Mouse (Mus musculus) kidney, adult 2 months (tissue): ENCODE results near the gene Troap. TPM values are rescaled to one million over a fixed set of nuclear protein-coding genes. Genes with fewer than 3 reads are reported as not detected.

ENCODE experiments used
- DNase-seq: peaks from one replicate; pipeline ENCODE4 v3.0.0; 2021
- H3K27ac ChIP-seq: fragments of 200-500 bp; 2 replicates; pipeline ENCODE4 v1.5.1; 2012; ENCODE audit warnings: low read depth, low read length, control low read depth, inconsistent platforms; ENCODE audit not compliant: insufficient read depth
- H3K27me3 ChIP-seq: fragments of 200-500 bp; replicated peaks from 2 replicates; pipeline ENCODE4 v1.6.1; 2012; ENCODE audit warnings: mild to moderate bottlenecking, moderate library complexity, low read length, inconsistent platforms; ENCODE audit not compliant: control insufficient read depth, insufficient read depth
- H3K36me3 ChIP-seq: fragments of 200-500 bp; 2 replicates; pipeline ENCODE4 v1.6.1; 2012; ENCODE audit warnings: mild to moderate bottlenecking, moderate library complexity, low read length, inconsistent platforms; ENCODE audit not compliant: control insufficient read depth, insufficient read depth
- H3K4me1 ChIP-seq: fragments of 200-500 bp; 2 replicates; pipeline ENCODE4 v1.6.1; 2011; ENCODE audit warnings: low read length; ENCODE audit not compliant: control insufficient read depth, insufficient read depth
- H3K4me3 ChIP-seq: fragments of 200-500 bp; 2 replicates; pipeline ENCODE4 v1.5.1; 2011; ENCODE audit warnings: mild to moderate bottlenecking, low read depth, low read length, control low read depth; ENCODE audit not compliant: insufficient read depth
- CTCF ChIP-seq: fragments of 200-500 bp; conservative IDR thresholded peaks from 2 replicates; pipeline ENCODE4 v1.5.1; 2011; ENCODE audit warnings: low read depth, mild to moderate bottlenecking, control low read depth, low read length, moderate library complexity, mixed read lengths; ENCODE audit not compliant: insufficient read depth, insufficient read length
- POLR2A ChIP-seq: fragments of 200-500 bp; IDR thresholded peaks from one replicate; pipeline ENCODE4 v1.6.1; 2011; ENCODE audit warnings: low read depth, low read length, control low read depth
- WGBS: fragments of 180-500 bp; shearing (Covaris S2); methylation state at CpG from one replicate; pipeline ENCODE4 v1.1.7; 2018; 5-methylcytosine and 5-hydroxymethylcytosine counted together
- polyA plus RNA-seq: library from polyadenylated mRNA; depleted of rRNA; stranded (reverse); fragments of >200 nt; gene quantifications from 2 replicates; pipeline ENCODE4 v1.2.3, GENCODE M21; 2012; rRNA removed

Troap gene
- polyA plus RNA-seq, 1 experiment, result 0.33 TPM

DNA sequence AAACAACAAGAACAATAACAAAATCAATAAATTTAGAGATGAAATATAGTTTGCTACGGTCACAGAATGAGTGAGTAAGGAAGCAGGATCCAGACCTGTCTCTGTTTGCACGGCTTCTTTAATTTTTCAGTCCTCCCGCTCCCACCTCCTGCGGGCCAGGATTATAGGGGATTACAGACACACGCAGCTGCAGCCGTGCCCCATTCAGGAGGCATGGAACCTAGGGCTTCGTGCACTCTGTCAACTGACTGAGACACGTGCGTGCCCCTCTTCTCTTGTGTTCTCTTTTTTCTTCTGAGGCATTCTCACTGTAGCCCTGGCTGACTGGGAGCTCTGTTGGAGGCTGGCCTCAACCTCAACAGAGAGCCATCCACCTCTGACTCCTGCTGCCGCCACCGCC is 55.1 kb downstream of the Troap start:
- Histone ChIP-seq H3K4me3 (no peak overlapping the region), H3K36me3 (no peaks in the 10 kb centered on the region), H3K4me1 (no peaks in the 10 kb centered on the region), H3K27me3 (no peaks in the 10 kb centered on the region), H3K27ac (no peak overlapping the region)
- no peak for TF ChIP-seq CTCF
- TF ChIP-seq POLR2A, result no peak
- 84% methylated on average over 11 of the region's 11 CpGs for WGBS
- no peak for DNase-seq

- H3K27me3 ChIP-seq, result no peaks in the 10 kb centered on the region
- no peaks in the 10 kb centered on the region for H3K4me1 ChIP-seq
- no peak overlapping the region for H3K27ac ChIP-seq
- DNase-seq, result no peak
- no peak for TF ChIP-seq CTCF
- no peak for TF ChIP-seq POLR2A
- 59% methylated on average over 22 of the region's 22 CpGs for WGBS
- H3K36me3 ChIP-seq, result no peaks in the 10 kb centered on the region
- no peak overlapping the region for H3K4me3 ChIP-seq
Observed at GRCm38 (mm10) chr15:99129956-99130910, 55.9 kb downstream of the Troap start.

Other genes starting within 250 kb of the Troap start
- gene Prkag1, start 243.1 kb upstream of the Troap start, polyA plus RNA-seq, result 68.9 and 72.7 TPM in 2 replicates
- 18.8 and 20.8 TPM in 2 replicates for gene Kmt2d, start 203.4 kb upstream of the Troap start, polyA plus RNA-seq
- gene Rhebl1, start 180.0 kb upstream of the Troap start, polyA plus RNA-seq, result 6.4 and 7.1 TPM in 2 replicates
- 1.2 and 1.5 TPM in 2 replicates for gene Dhh, start 176.0 kb upstream of the Troap start, polyA plus RNA-seq
- 36.1 and 50.2 TPM in 2 replicates for gene Lmbr1l, start 156.3 kb upstream of the Troap start, polyA plus RNA-seq
- 488 and 540 TPM in 2 replicates for gene Tuba1b, start 140.0 kb upstream of the Troap start, polyA plus RNA-seq
- gene Gm49450, start 121.0 kb upstream of the Troap start, polyA plus RNA-seq, result 12.0 TPM in 1 of 2 replicates, not detected in the other
- 121 and 131 TPM in 2 replicates for gene Tuba1a, start 120.9 kb upstream of the Troap start, polyA plus RNA-seq
- 128 and 146 TPM in 2 replicates for gene Tuba1c, start 44.7 kb upstream of the Troap start, polyA plus RNA-seq
- gene Prph, start 19.4 kb upstream of the Troap start, polyA plus RNA-seq, result 1.7 and 3.2 TPM in 2 replicates
- gene C1ql4, start 13.2 kb downstream of the Troap start, polyA plus RNA-seq, result 0.44 and 0.61 TPM in 2 replicates
- gene Dnajc22, start 18.6 kb downstream of the Troap start, polyA plus RNA-seq, result 49.9 and 53.4 TPM in 2 replicates
- 8.6 and 10.0 TPM in 2 replicates for gene Spats2, start 51.3 kb downstream of the Troap start, polyA plus RNA-seq
- 0.38 and 0.42 TPM in 2 replicates for gene Kcnh3, start 150.3 kb downstream of the Troap start, polyA plus RNA-seq
- gene Mcrs1, start 177.4 kb downstream of the Troap start, polyA plus RNA-seq, result 70.6 and 81.3 TPM in 2 replicates
- gene Prpf40b, start 220.5 kb downstream of the Troap start, polyA plus RNA-seq, result 48.0 and 59.4 TPM in 2 replicates
- gene Fam186b, start 221.3 kb downstream of the Troap start, polyA plus RNA-seq, result 0.13 and 0.24 TPM in 2 replicates